Mouse (Mus musculus) liver, adult 2 months (tissue): ENCODE measurements around the gene Cspg5.

Experiments used
- CTCF ChIP-seq: fragments of 200-500 bp; IDR thresholded peaks from 2 replicates; pipeline ENCODE4 v1.5.1; 2011; ENCODE audit warnings: low read depth, low read length, control low read depth
- POLR2A ChIP-seq: fragments of 200-500 bp; IDR thresholded peaks from 2 replicates; pipeline ENCODE4 v1.6.1; 2011; ENCODE audit warnings: low read length, control low read depth; ENCODE audit not compliant: insufficient read depth; ENCODE audit errors: extremely low read depth

GRCm38 (mm10) chr9:110243221-110243833 is at the start of gene Cspg5:
- TF ChIP-seq POLR2A (no peak), CTCF (no peak)
